Mouse (Mus musculus) CH12F3 (cell line): ENCODE results near the gene Fgd6.

ENCODE experiments used
- in situ Hi-C: fragments of 300-500 bp; cut with MboI; formaldehyde crosslinking; loops from 2 replicates; pipeline ENCODE4 v1.14.3; 2020; ENCODE audit warnings: low sequenced_read_pairs

Gene Fgd6

DNA sequence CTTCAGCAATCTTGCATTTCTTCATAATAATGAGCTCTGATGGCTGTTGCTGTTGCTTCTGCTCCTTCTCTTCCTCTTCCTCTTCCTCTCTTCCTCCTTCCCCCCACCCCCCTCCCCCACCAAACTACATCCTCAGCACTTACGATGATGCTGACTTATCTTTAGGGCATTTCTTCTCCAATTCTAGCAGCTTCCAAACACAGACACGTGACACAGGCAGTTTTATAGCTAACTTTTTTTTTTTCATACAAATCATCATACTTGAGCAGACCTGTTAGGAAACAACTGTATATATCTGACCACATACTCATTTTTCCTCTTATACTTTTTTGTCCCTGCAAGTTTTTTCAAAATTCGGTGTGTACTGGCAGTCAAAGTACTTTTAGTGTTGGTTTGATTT lies 54.2 kb downstream of the Fgd6 start:
- in situ Hi-C loops = no loop called here

DNA sequence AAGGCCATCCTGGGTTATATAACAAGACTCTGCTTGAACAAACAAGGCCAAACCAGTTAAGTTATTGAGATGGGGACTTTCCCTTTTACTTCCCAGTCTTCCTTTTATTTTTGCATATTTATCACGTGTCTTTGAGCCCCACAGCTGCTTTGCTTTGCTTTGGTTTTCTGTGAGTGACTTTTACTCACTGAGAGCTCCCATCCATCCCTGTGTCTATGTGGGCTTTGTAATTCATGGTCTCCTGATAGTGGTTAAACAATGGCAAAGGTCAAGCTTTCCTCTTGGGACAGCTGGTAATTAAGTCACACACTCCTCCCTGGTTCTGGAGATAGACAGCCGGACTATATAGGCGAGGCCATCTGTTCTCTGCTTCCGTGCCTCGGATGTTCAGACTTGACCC lies 57.7 kb downstream of the Fgd6 start:
- in situ Hi-C loops = no loop called here

DNA sequence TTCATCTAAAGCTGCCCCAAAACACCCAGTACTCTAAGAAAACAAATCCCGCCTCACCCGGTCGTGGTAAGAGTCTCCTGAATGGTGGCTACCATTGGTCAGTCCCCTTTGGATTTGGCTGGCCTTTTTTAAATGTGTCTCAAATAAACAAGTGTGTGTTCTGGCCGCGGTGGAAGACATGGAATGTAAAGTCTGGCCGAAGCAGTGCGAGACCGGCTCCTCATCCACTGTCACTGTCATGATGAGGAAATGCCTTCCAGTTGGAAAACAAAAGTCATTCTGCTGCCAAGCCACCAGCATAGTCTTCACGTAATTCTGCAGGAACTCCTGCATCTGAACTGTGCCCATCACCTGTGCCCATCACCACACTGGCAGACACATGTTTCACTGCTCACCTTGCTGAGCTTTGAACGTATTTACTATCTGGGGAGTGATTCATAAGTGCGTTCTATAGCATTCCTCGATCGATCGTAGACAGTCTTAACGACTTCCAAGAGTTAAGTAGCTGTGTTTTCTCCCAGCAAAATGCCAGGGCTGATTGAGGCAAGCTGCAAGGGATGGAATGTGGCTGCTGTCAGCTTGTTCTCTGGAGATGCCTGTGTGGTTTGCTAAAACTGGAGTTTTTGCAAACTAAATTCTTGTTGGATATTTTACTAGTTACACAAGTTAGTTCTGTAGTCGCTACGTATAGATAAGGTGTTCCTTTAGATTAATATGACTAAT lies 60.1 kb downstream of the Fgd6 start:
- in situ Hi-C loops = no loop called here

- in situ Hi-C loops = no loop called here
Measured at GRCm38 (mm10) chr10:94097081-94097845, 61.5 kb downstream of the Fgd6 start.

- in situ Hi-C loops = no loop called here
Measured at GRCm38 (mm10) chr10:94098100-94098499, 62.3 kb downstream of the Fgd6 start.

DNA sequence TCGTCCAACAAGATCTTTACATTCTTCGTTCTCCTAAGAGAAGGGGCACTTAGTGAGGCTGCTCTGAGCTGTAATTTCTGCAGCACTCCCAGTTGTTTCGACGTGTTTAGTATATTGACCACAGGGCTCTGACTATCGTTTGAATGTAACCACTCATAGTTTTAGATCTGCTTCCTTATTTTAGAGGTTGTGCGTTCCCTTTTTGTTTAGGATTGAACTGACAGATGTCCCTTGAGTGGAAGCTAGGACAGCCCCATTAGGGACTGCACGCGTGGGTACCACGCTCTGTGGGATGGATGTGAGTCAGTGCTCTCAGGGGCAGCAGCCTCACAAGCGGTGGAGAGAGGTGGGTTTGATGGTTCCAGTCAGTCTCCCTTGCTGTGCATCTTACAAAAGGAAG lies 69.7 kb downstream of the Fgd6 start:
- in situ Hi-C loops = no loop called here

DNA sequence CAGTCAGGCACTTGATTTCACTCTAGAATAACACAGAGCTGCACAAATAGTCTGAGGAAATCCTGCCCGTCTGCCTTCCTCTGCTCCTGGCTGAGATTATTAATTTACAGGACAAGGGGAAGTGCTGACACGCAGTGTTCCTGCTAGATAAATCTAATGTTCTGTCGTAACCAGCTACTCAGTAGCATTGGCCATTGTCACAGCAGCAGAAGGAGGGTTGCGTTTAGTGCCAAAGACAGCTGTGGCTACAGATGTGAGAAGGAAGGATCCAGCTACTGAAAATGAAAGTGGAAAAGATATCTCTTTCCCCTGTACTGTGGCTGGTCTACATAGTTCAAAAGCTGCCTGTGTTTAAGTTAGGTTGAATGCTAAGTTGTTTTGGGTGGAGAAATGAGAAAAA lies 71.4 kb downstream of the Fgd6 start:
- in situ Hi-C loops = no loop called here

DNA sequence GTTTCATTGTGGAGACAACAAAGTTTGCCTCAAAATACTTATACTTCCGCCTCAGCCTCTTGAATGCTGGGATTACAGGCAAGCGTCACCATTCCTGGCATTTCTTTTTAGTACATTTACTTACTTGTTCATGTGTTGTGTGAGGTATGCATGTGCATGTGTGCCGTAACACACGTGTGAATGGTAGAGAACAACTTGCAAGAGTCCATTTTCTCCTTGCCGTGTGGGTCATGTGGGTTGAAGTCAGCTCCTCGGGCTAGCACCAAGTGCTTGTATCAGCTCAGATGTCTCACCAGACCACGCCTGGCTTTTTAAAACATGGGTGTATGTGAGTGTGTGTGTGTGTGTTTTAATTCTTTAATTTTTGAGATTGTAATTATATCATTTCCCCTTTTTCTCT lies 71.8 kb downstream of the Fgd6 start:
- in situ Hi-C loops = no loop called here

GRCm38 (mm10) chr10:94108791-94109190 lies 73.0 kb downstream of the Fgd6 start:
- in situ Hi-C loops = no loop called here

GRCm38 (mm10) chr10:94110834-94111754 lies 75.3 kb downstream of the Fgd6 start:
- in situ Hi-C loops = no loop called here

GRCm38 (mm10) chr10:94112207-94112606 lies 76.4 kb downstream of the Fgd6 start:
- in situ Hi-C loops = no loop called here

DNA sequence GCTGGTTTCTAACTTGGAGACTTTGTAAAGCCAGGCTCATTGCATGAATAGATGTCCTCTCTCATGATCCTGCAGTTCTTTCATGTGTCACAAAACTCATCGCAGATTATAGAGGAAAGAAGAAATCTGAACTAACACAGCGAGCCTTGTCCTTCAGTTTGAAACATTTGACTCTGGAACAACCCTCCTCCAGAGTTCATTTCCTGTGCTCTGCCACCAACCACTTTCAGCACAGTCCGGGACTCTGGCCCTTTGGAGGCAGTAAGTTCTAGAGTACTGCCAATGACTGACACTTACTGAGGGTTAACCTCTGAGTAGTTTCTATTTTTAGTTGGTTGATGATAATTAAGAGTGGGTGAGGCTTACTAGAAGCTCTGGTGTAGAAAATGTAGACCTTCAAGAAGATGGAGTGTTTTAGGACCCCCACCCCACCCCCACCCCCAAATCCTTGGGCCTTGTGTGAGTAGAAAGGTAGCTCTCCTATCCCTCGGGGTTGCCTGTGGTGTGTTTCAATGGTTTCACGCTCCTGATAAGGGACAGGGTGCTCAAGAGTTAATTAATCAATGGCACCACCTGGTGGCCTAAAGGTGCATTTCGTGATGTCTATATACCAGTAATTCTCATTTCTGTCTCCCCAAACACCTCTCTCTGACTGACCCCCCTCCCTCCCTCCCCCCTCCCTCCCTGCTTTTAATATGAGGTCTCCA lies 80.2 kb downstream of the Fgd6 start:
- in situ Hi-C loops = no loop called here

GRCm38 (mm10) chr10:94116781-94117340 lies 81.1 kb downstream of the Fgd6 start:
- in situ Hi-C loops = no loop called here

- in situ Hi-C loops = no loop called here
Measured at GRCm38 (mm10) chr10:94117916-94118315, 82.1 kb downstream of the Fgd6 start.

GRCm38 (mm10) chr10:94118993-94119392 lies 83.2 kb downstream of the Fgd6 start:
- in situ Hi-C loops = no loop called here

GRCm38 (mm10) chr10:94120676-94121075 lies 84.9 kb downstream of the Fgd6 start:
- in situ Hi-C loops = no loop called here

DNA sequence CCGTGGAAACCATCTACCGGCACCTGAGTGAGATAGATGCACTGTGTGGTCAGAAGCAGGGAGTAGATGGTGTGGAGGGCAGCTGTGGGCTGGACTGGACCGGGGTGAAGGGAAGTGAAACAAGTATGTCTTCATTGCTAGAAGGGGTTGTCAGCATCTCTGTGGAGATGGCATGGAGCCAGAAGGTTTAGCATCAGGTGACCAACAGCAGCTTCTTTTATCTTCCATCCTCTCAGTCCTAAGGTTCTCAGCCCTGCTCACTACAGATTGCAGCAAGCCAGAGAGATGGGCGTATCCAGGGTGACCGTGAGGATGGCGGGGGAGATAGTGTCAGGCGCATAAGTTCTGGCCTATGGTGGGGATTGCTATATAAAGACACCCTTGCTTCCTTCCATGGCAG lies 86.8 kb downstream of the Fgd6 start:
- in situ Hi-C loops = no loop called here

- in situ Hi-C loops = no loop called here
Measured at GRCm38 (mm10) chr10:94123581-94123980, 87.8 kb downstream of the Fgd6 start.

DNA sequence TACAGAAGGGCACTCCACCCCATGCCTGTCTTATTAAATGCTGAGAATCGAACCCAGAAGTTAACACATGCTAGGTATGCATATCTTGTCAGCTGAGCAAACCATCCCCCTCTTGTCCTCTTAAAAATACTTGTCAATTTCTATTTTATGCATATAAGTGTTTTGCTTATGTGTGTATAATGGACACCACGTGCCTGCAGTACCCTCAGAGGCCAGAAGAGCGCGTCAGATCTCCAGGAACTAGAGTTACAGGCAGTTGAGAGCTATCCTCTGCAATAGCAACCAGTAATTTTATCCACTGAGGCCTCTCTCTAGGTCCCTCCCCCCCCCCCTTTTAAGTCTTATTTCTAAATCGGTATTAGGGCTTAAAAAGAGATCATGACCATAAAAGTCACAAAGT lies 88.6 kb downstream of the Fgd6 start:
- in situ Hi-C loops = no loop called here

- in situ Hi-C loops = no loop called here
Measured at GRCm38 (mm10) chr10:94129680-94130119, 93.9 kb downstream of the Fgd6 start.
